Mouse (Mus musculus) C2C12 (cell line): ENCODE measurements around the gene Rps6kc1. TPM values are rescaled to one million over a fixed set of nuclear protein-coding genes. Genes with fewer than 3 reads are reported as not detected.
"Not testable (repeated sequence)": the region's sequence is repeated elsewhere in the genome, so short reads cannot be mapped to it uniquely, and the experiment has no call there.

Experiments used
- H3K27me3 ChIP-seq: one replicate; pipeline ENCODE4 v1.6.1; 2011; ENCODE audit not compliant: control insufficient read depth, insufficient read depth, insufficient read length
- H3K36me3 ChIP-seq: one replicate; pipeline ENCODE4 v1.6.1; 2011; ENCODE audit not compliant: control insufficient read depth, insufficient read depth
- H3K4me3 ChIP-seq: one replicate; pipeline ENCODE4 v1.5.1; 2011; ENCODE audit warnings: mild to moderate bottlenecking, control low read depth; ENCODE audit not compliant: poor library complexity, insufficient read depth, severe bottlenecking
- H3K79me2 ChIP-seq: one replicate; pipeline ENCODE4 v1.6.1; 2011; ENCODE audit not compliant: control insufficient read depth, insufficient read depth
- H3K79me3 ChIP-seq: one replicate; pipeline ENCODE4 v1.6.1; 2011; ENCODE audit warnings: low read depth, control low read depth
- H3ac ChIP-seq: one replicate; pipeline ENCODE3; 2011; ENCODE audit warnings: low read depth; ENCODE audit not compliant: control insufficient read depth, insufficient read length
- CEBPB ChIP-seq: IDR thresholded peaks from one replicate; pipeline ENCODE4 v1.6.1; 2011; ENCODE audit warnings: low read depth, mild to moderate bottlenecking, control low read depth, moderate library complexity
- CTCF ChIP-seq: IDR thresholded peaks from one replicate; pipeline ENCODE4 v1.5.1; 2011; ENCODE audit not compliant: control insufficient read depth, insufficient read depth, insufficient read length
- FOSL1 ChIP-seq: IDR thresholded peaks from one replicate; pipeline ENCODE4 v1.8.0; 2011; ENCODE audit warnings: mild to moderate bottlenecking, low read length; ENCODE audit not compliant: poor library complexity, insufficient read depth, severe bottlenecking
- MAX ChIP-seq: IDR thresholded peaks from one replicate; pipeline ENCODE4 v1.6.1; 2011; ENCODE audit warnings: mild to moderate bottlenecking, control low read depth
- MYOD1 ChIP-seq: IDR thresholded peaks from one replicate; pipeline ENCODE4 v1.6.1; 2011; ENCODE audit warnings: low read depth; ENCODE audit not compliant: control insufficient read depth, insufficient read length
- MYOG ChIP-seq: IDR thresholded peaks from one replicate; pipeline ENCODE4 v1.6.1; 2011; ENCODE audit not compliant: control insufficient read depth, insufficient read length; ENCODE audit errors: extremely low read depth
- USF1 ChIP-seq: IDR thresholded peaks from one replicate; pipeline ENCODE4 v1.6.1; 2011; ENCODE audit warnings: low read depth, mild to moderate bottlenecking, control low read depth, moderate library complexity
- polyA plus RNA-seq: library from polyadenylated mRNA; unstranded; fragments of >200 nt; fragmentation: generic; extraction: Trizol; gene quantifications from one replicate; pipeline ENCODE4 v1.2.1, GENCODE M21; 2012; ENCODE audit warnings: missing spikeins

The Rps6kc1 gene
- polyA plus RNA-seq, 1 experiment: 13.1 TPM

- Histone ChIP-seq H3K79me2 (peaks cover 15% of the 10 kb centered on the region), H3ac (peak overlapping the region; percentile 100), H3K36me3 (no peaks in the 10 kb centered on the region), H3K27me3 (no peaks in the 10 kb centered on the region), H3K4me3 (peak overlapping the region; percentile 68), H3K79me3 (peaks cover 8% of the 10 kb centered on the region)
- TF ChIP-seq MYOD1 (no peak), MAX (peak; percentile 34)
Measured at GRCm38 (mm10) chr1:190928370-190929009, 16.9 kb upstream of the Rps6kc1 start.

DNA sequence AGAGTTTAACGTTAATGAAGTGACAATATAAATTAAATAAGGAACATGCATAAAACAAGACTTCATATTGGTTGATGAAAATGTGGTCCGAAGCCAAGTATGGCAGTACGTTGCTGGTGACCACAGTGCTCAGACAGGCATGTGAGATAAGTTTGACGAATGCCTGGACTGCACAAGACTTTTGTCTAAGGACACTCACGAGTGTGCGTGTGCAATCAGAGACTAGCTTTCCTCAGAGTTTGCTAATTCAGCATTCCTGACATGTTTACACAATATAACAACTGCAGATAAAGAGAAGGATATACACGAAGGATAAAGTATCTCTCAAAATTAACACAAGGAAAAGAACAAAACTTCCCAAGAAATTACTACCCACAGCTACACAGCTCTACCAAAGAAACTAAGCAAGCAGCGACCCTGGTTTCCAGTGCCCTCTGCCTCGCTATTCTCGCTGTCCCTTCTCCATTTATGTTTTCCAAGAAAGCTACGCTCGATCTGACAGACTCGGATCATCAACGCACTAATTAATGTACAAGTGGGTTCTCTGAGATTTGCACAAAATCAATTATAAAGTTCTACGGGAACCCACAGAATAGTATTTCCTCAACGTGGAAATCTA is 16.3 kb upstream of the Rps6kc1 start:
- Histone ChIP-seq H3K36me3 (no peaks in the 10 kb centered on the region), H3K4me3 (peak overlapping the region; percentile 68), H3K79me3 (peaks cover 8% of the 10 kb centered on the region), H3K79me2 (peaks cover 15% of the 10 kb centered on the region), H3ac (peak overlapping the region; percentile 100), H3K27me3 (no peaks in the 10 kb centered on the region)
- no peak for TF ChIP-seq MAX
- no peak for TF ChIP-seq MYOD1
- TF ChIP-seq MYOG: no peak
- TF ChIP-seq USF1: no peak
- no peak for TF ChIP-seq FOSL1
- TF ChIP-seq CEBPB: no peak
- TF ChIP-seq CTCF: no peak

GRCm38 (mm10) chr1:190927311-190927710 is 15.7 kb upstream of the Rps6kc1 start:
- TF ChIP-seq CEBPB (no peak), MYOG (no peak), MAX (no peak), CTCF (no peak), MYOD1 (no peak), FOSL1 (no peak), USF1 (no peak)
- Histone ChIP-seq H3K4me3 (no peak overlapping the region), H3ac (no peak overlapping the region), H3K79me2 (peaks cover 15% of the 10 kb centered on the region), H3K79me3 (peaks cover 7% of the 10 kb centered on the region), H3K27me3 (no peaks in the 10 kb centered on the region), H3K36me3 (no peaks in the 10 kb centered on the region)

GRCm38 (mm10) chr1:190924812-190925211 is 13.2 kb upstream of the Rps6kc1 start, which contains the start of gene Angel2:
TSS of gene Angel2 (plus strand) at chr1:190925112.
- H3K27me3 ChIP-seq, H3K79me2 ChIP-seq, H3ac ChIP-seq, H3K79me3 ChIP-seq, H3K36me3 ChIP-seq, H3K4me3 ChIP-seq: not testable (repeated sequence)

GRCm38 (mm10) chr1:190919725-190920469 is 8.3 kb upstream of the Rps6kc1 start:
- no peaks in the 10 kb centered on the region for H3K79me3 ChIP-seq
- no peak overlapping the region for H3ac ChIP-seq
- no peaks in the 10 kb centered on the region for H3K27me3 ChIP-seq
- no peaks in the 10 kb centered on the region for H3K36me3 ChIP-seq
- H3K4me3 ChIP-seq: no peak overlapping the region
- H3K79me2 ChIP-seq: no peaks in the 10 kb centered on the region
- no peak for TF ChIP-seq MYOD1
- TF ChIP-seq MAX: no peak
- no peak for TF ChIP-seq USF1

DNA sequence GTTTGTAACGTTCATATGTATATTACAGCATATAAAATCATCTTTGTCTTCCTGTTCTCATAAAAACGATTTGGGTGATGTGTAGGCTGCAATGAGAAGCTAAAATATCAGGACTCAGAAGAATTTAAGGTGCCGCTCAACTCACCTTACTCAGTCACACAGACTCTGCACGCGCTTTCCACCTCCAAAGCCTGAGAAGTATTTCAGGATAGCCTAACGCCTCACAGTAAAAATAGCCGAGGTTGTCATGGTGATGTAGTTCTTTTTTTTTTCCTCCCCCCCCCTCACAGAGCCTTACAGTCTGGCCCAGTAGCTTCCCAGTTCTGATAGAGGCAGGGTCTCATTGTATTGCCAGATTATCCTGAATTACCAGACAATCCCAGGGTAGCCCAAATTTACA is 7.4 kb upstream of the Rps6kc1 start:
- TF ChIP-seq MAX: no peak
- TF ChIP-seq MYOD1: no peak
- no peak for TF ChIP-seq CTCF
- no peak for TF ChIP-seq CEBPB
- no peak for TF ChIP-seq USF1
- no peak for TF ChIP-seq MYOG
- no peak for TF ChIP-seq FOSL1
- no peak overlapping the region for H3K4me3 ChIP-seq
- H3K79me3 ChIP-seq: no peaks in the 10 kb centered on the region
- H3K36me3 ChIP-seq: no peaks in the 10 kb centered on the region
- no peak overlapping the region for H3ac ChIP-seq
- H3K27me3 ChIP-seq: no peaks in the 10 kb centered on the region
- H3K79me2 ChIP-seq: no peaks in the 10 kb centered on the region
